Mouse (Mus musculus): ENCODE measurements around the gene Slc6a12. TPM values are rescaled to one million over a fixed set of nuclear protein-coding genes. Genes with fewer than 3 reads are reported as not detected.
A peak's percentile ranks its signal among the peaks of the same experiment; 100 is the strongest.

Gene Slc6a12
- total and polyA plus RNA-seq, 3 experiments: not detected

GRCm38 (mm10) chr6:121337770-121338518 lies 4.9 kb upstream of the Slc6a12 start:
- H3K4me1 ChIP-seq (ENCODE audit: control insufficient read depth in 1 of 2, insufficient read depth in 2 of 2, low read length in 2 of 2): no peaks in the 10 kb centered on the region
- no peaks in the 10 kb centered on the region for H3K79me2 ChIP-seq (ENCODE audit: control insufficient read depth, insufficient read depth, low read length, poor library complexity)
- no peaks in the 10 kb centered on the region for H3K36me3 ChIP-seq (ENCODE audit: control insufficient read depth in 1 of 2, insufficient read depth in 2 of 2, low read length in 2 of 2)
- peak; percentile 60 for DNase-seq (ENCODE audit: low read depth, low spot score)
- no peak overlapping the region for H3K4me3 ChIP-seq (ENCODE audit: control insufficient read depth in 1 of 2, insufficient read depth in 1 of 2, low read depth in 2 of 2, low read length in 2 of 2)
- no peaks in the 10 kb centered on the region for H3K27me3 ChIP-seq (ENCODE audit: control insufficient read depth in 1 of 2, insufficient read depth in 2 of 2, low read length in 2 of 2)
- no peak overlapping the region for H3K27ac ChIP-seq (ENCODE audit: control insufficient read depth, low read depth, low read length)
- no peak overlapping the region for H3K9ac ChIP-seq (ENCODE audit: control insufficient read depth, low read depth, low read length, poor library complexity, severe bottlenecking)
- no peaks in the 10 kb centered on the region for H3K9me3 ChIP-seq (replicated peaks; ENCODE audit: insufficient read depth, low read length)
- TF ChIP-seq RAD21 (IDR thresholded peaks at IDR 0.05; ENCODE audit: low read depth, low read length): peak; percentile 67
- no peak for TF ChIP-seq JUND (IDR thresholded peaks at IDR 0.05; ENCODE audit: low read depth, low read length)
- peak; percentile 60 to 91 (median 65) for TF ChIP-seq CTCF (IDR thresholded peaks at IDR 0.05 in 2 of 3, conservative IDR thresholded peaks at IDR 0.05 in 1 of 3; ENCODE audit: control insufficient read depth in 1 of 3, insufficient read depth in 1 of 3, low read depth in 2 of 3, low read length in 3 of 3, poor library complexity in 1 of 3, severe bottlenecking in 1 of 3)
- 0 out of 2 replicates have a peak, but pooled peaks have one; percentile 11 for TF ChIP-seq BHLHE40 (IDR thresholded peaks at IDR 0.05; ENCODE audit: borderline replicate concordance, low read depth, low read length)
- TF ChIP-seq SMC3 (IDR thresholded peaks at IDR 0.05; ENCODE audit: low read depth, low read length): peak; percentile 67
- TF ChIP-seq POLR2AphosphoS5 (IDR thresholded peaks at IDR 0.05; ENCODE audit: borderline replicate concordance, low read depth, low read length): no peak
- TF ChIP-seq GATA1 (IDR thresholded peaks at IDR 0.05; ENCODE audit: low read depth, low read length): no peak
- TF ChIP-seq UBTF (IDR thresholded peaks at IDR 0.05; ENCODE audit: borderline replicate concordance, insufficient read depth, low read depth, low read length): no peak
- peak; percentile 26; the same call in 1 of the 2 replicates for TF ChIP-seq ZC3H11A (IDR thresholded peaks at IDR 0.05; ENCODE audit: low read depth, low read length)

GRCm38 (mm10) chr6:121338519-121338896 lies 4.4 kb upstream of the Slc6a12 start:
- no peak for TF ChIP-seq NELFE (IDR thresholded peaks at IDR 0.05; ENCODE audit: low read depth, low read length)
- TF ChIP-seq POLR2AphosphoS5 (IDR thresholded peaks at IDR 0.05; ENCODE audit: borderline replicate concordance, low read depth, low read length): no peak
- TF ChIP-seq ZKSCAN1 (IDR thresholded peaks at IDR 0.05; ENCODE audit: low read depth, low read length): no peak
- TF ChIP-seq JUND (IDR thresholded peaks at IDR 0.05; ENCODE audit: low read depth, low read length): no peak
- TF ChIP-seq MYB (IDR thresholded peaks at IDR 0.05; ENCODE audit: low read depth, low read length): no peak
- Histone ChIP-seq H3K27me3 (ENCODE audit: control insufficient read depth in 1 of 2, insufficient read depth in 2 of 2, low read length in 2 of 2) (no peaks in the 10 kb centered on the region), H3K4me1 (ENCODE audit: control insufficient read depth in 1 of 2, insufficient read depth in 2 of 2, low read length in 2 of 2) (no peaks in the 10 kb centered on the region), H3K27ac (ENCODE audit: control insufficient read depth, low read depth, low read length) (no peak overlapping the region), H3K9ac (ENCODE audit: control insufficient read depth, low read depth, low read length, poor library complexity, severe bottlenecking) (no peak overlapping the region), H3K79me2 (ENCODE audit: control insufficient read depth, insufficient read depth, low read length, poor library complexity) (no peaks in the 10 kb centered on the region), H3K9me3 (replicated peaks; ENCODE audit: insufficient read depth, low read length) (no peaks in the 10 kb centered on the region), H3K4me3 (ENCODE audit: control insufficient read depth in 1 of 2, insufficient read depth in 1 of 2, low read depth in 2 of 2, low read length in 2 of 2) (no peak overlapping the region), H3K36me3 (ENCODE audit: control insufficient read depth in 1 of 2, insufficient read depth in 2 of 2, low read length in 2 of 2) (no peaks in the 10 kb centered on the region)
- DNase-seq (ENCODE audit: low read depth, low spot score): no peak

GRCm38 (mm10) chr6:121341650-121342049 lies 1.2 kb upstream of the Slc6a12 start:
- Histone ChIP-seq H3K27ac (ENCODE audit: control insufficient read depth, low read depth, low read length) (no peak overlapping the region), H3K36me3 (ENCODE audit: control insufficient read depth in 1 of 2, insufficient read depth in 2 of 2, low read length in 2 of 2) (no peaks in the 10 kb centered on the region), H3K4me3 (ENCODE audit: control insufficient read depth in 1 of 2, insufficient read depth in 1 of 2, low read depth in 2 of 2, low read length in 2 of 2) (no peak overlapping the region), H3K27me3 (ENCODE audit: control insufficient read depth in 1 of 2, insufficient read depth in 2 of 2, low read length in 2 of 2) (no peaks in the 10 kb centered on the region), H3K9me3 (replicated peaks; ENCODE audit: insufficient read depth, low read length) (no peaks in the 10 kb centered on the region), H3K79me2 (ENCODE audit: control insufficient read depth, insufficient read depth, low read length, poor library complexity) (no peaks in the 10 kb centered on the region), H3K9ac (ENCODE audit: control insufficient read depth, low read depth, low read length, poor library complexity, severe bottlenecking) (no peak overlapping the region), H3K4me1 (ENCODE audit: control insufficient read depth in 1 of 2, insufficient read depth in 2 of 2, low read length in 2 of 2) (no peaks in the 10 kb centered on the region)
- no peak for DNase-seq (ENCODE audit: low read depth, low spot score)
- TF ChIP-seq TAL1 (IDR thresholded peaks at IDR 0.05; ENCODE audit: low read length) (no peak), BHLHE40 (IDR thresholded peaks at IDR 0.05; ENCODE audit: borderline replicate concordance, low read depth, low read length) (no peak), MXI1 (IDR thresholded peaks at IDR 0.05; ENCODE audit: low read depth, low read length) (no peak), RAD21 (IDR thresholded peaks at IDR 0.05; ENCODE audit: low read depth, low read length) (no peak), MAFK (IDR thresholded peaks at IDR 0.05; ENCODE audit: borderline replicate concordance, low read depth, low read length) (no peak), CTCF (IDR thresholded peaks at IDR 0.05 in 2 of 3, conservative IDR thresholded peaks at IDR 0.05 in 1 of 3; ENCODE audit: control insufficient read depth in 1 of 3, insufficient read depth in 1 of 3, low read depth in 2 of 3, low read length in 3 of 3, poor library complexity in 1 of 3, severe bottlenecking in 1 of 3) (no peak), KAT2A (conservative IDR thresholded peaks at IDR 0.05; ENCODE audit: low read depth, low read length) (no peak), UBTF (IDR thresholded peaks at IDR 0.05; ENCODE audit: borderline replicate concordance, insufficient read depth, low read depth, low read length) (no peak), ZKSCAN1 (IDR thresholded peaks at IDR 0.05; ENCODE audit: low read depth, low read length) (no peak), TBP (IDR thresholded peaks at IDR 0.05; ENCODE audit: low read depth, low read length) (no peak), USF2 (IDR thresholded peaks at IDR 0.05; ENCODE audit: borderline replicate concordance in 1 of 2, insufficient read depth in 1 of 2, low read depth in 1 of 2, low read length in 2 of 2) (no peak), CHD1 (IDR thresholded peaks at IDR 0.05; ENCODE audit: low read depth, low read length) (no peak)
